Comparison of ENCODE assay signal across 15 mouse cellular contexts in genomic region chrX:98774247-98774950, GRCm38 (mm10).
"Had no signal": no experiment of that assay in that cellular context is flagged by ENCODE, and none has a peak within 500 bp of the region (broad histone marks: within the 10 kb centered on the region; RNA-seq: fewer than 3 reads in every experiment).

No protein-coding gene starts in this region.

- H3K4me3 ChIP-seq: limb, embryonic 12.5 days; liver, embryonic 13.5 days; lung, embryonic 15.5 days; midbrain, embryonic 15.5 days; neural tube, embryonic 13.5 days had no signal

- H3K9ac ChIP-seq: limb, embryonic 12.5 days; liver, embryonic 13.5 days; liver, postnatal 0 days; lung, embryonic 15.5 days; midbrain, embryonic 15.5 days; neural tube, embryonic 13.5 days had no signal

- H3K36me3 ChIP-seq: limb, embryonic 12.5 days; liver, embryonic 13.5 days; lung, embryonic 15.5 days; midbrain, embryonic 15.5 days; neural tube, embryonic 13.5 days had no signal

- ATAC-seq: liver, postnatal 0 days; midbrain, embryonic 15.5 days had no signal

- H3K4me2 ChIP-seq: limb, embryonic 12.5 days; liver, embryonic 13.5 days; lung, embryonic 15.5 days; midbrain, embryonic 11.5 days; midbrain, embryonic 15.5 days; neural tube, embryonic 13.5 days had no signal

- H3K9me3 ChIP-seq: limb, embryonic 12.5 days; liver, embryonic 13.5 days; lung, embryonic 15.5 days; midbrain, embryonic 15.5 days; neural tube, embryonic 13.5 days had no signal

- DNase-seq: kidney, adult 11 months; kidney, postnatal 14 days; layer of hippocampus, postnatal 36 days; liver; liver, embryonic 13.5 days; liver, postnatal 0 days; lung, postnatal 14 days; right cerebral cortex, postnatal 14 days; thymus, postnatal 14 days had no signal

- H3K4me1 ChIP-seq: limb, embryonic 12.5 days; liver, embryonic 13.5 days; lung, embryonic 15.5 days; midbrain, embryonic 15.5 days; neural tube, embryonic 13.5 days had no signal

- H3K27me3 ChIP-seq: liver, embryonic 13.5 days; lung, embryonic 15.5 days; midbrain, embryonic 15.5 days; neural tube, embryonic 13.5 days had no signal

- H3K27ac ChIP-seq: limb, embryonic 12.5 days; liver, embryonic 13.5 days; lung, embryonic 15.5 days; macrophage; midbrain, embryonic 15.5 days; neural tube, embryonic 13.5 days had no signal
